Mouse (Mus musculus) olfactory bulb, adult 2 months (tissue): ENCODE results near the gene Omd. TPM values are rescaled to one million over a fixed set of nuclear protein-coding genes. Genes with fewer than 3 reads are reported as not detected.

Experiments
- H3K27ac ChIP-seq: fragments of 200-500 bp; 2 replicates; pipeline ENCODE4 v1.5.1; 2012; ENCODE audit warnings: low read depth, low read length; ENCODE audit not compliant: insufficient read depth
- H3K4me1 ChIP-seq: fragments of 200-500 bp; 2 replicates; pipeline ENCODE4 v1.6.1; 2012; ENCODE audit warnings: low read length; ENCODE audit not compliant: control insufficient read depth, insufficient read depth
- H3K4me3 ChIP-seq: fragments of 200-500 bp; 2 replicates; pipeline ENCODE4 v1.5.1; 2012; ENCODE audit warnings: mild to moderate bottlenecking, low read depth, low read length, moderate library complexity; ENCODE audit not compliant: insufficient read depth
- CTCF ChIP-seq: fragments of 200-500 bp; IDR thresholded peaks from 2 replicates; pipeline ENCODE4 v1.5.1; 2012; ENCODE audit warnings: low read depth, mild to moderate bottlenecking, low read length, moderate library complexity; ENCODE audit not compliant: insufficient read depth
- POLR2A ChIP-seq: fragments of 200-500 bp; IDR thresholded peaks from 2 replicates; pipeline ENCODE4 v1.6.1; 2012; ENCODE audit warnings: mild to moderate bottlenecking, low read depth, low read length, moderate library complexity; ENCODE audit not compliant: insufficient read depth
- WGBS: fragments of 180-500 bp; shearing (Covaris S2); methylation state at CpG from one replicate; pipeline ENCODE4 v1.1.7; 2018; 5-methylcytosine and 5-hydroxymethylcytosine counted together
- polyA plus RNA-seq: library from polyadenylated mRNA; stranded (reverse); fragments of >200 nt; gene quantifications from 2 replicates; pipeline ENCODE4 v1.2.4, GENCODE M21; 2012; ENCODE audit warnings: low replicate concordance; ENCODE audit not compliant: missing spikeins, insufficient read depth, insufficient read length

The Omd gene
- polyA plus RNA-seq, 1 experiment = not detected

DNA sequence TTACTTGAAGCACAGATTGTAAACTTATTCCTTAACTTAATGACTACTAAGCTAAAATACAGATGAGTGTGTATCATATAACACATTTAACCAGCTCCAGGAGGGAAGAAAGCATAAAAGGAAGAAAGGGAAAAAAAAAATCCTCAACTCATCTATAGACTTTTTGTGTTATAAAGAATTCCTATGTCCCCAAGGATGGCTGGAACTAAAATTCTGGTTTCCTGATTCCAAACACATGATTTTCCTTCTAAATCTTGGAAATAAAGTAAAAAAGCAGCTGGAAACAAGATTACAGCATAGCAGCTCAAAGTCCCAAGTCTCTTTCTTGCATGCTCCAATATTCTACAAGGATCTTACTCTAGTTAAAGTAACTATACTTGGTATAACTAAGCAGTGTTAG lies 21.3 kb downstream of the Omd start:
- TF ChIP-seq CTCF = no peak
- no peak for TF ChIP-seq POLR2A
- no peak overlapping the region for H3K27ac ChIP-seq
- no peaks in the 10 kb centered on the region for H3K4me1 ChIP-seq
- no peak overlapping the region for H3K4me3 ChIP-seq

DNA sequence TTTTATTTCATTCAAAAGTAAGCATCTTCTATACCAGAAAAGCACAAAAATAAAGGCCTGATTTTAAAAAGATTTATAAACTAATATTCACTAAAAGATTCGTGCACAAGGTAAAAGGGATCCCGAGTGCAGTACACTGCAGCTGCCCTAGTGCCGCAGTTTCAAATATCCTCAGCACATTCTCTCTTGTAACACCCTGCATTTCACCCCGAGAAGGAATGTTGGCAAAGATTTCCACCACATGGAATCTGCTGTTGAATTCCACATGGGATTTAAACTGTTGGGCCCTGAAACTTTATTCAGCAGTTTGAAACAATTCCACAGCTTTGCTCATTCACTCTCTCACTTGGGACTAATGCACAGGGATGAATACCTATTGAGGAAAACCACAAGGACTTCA lies 25.5 kb downstream of the Omd start, which contains the start of gene Ogn:
Ogn (plus strand) TSS at position 333 of the 400 bp plus-strand sequence.
- Histone ChIP-seq H3K27ac (no peak within 1 kb of the TSS), H3K4me1 (no peaks in the 10 kb centered on the region), H3K4me3 (no peak within 1 kb of the TSS)
- TF ChIP-seq POLR2A (no peak), CTCF (no peak)
- WGBS = 60% methylated on average over 4 of the region's 4 CpGs

DNA sequence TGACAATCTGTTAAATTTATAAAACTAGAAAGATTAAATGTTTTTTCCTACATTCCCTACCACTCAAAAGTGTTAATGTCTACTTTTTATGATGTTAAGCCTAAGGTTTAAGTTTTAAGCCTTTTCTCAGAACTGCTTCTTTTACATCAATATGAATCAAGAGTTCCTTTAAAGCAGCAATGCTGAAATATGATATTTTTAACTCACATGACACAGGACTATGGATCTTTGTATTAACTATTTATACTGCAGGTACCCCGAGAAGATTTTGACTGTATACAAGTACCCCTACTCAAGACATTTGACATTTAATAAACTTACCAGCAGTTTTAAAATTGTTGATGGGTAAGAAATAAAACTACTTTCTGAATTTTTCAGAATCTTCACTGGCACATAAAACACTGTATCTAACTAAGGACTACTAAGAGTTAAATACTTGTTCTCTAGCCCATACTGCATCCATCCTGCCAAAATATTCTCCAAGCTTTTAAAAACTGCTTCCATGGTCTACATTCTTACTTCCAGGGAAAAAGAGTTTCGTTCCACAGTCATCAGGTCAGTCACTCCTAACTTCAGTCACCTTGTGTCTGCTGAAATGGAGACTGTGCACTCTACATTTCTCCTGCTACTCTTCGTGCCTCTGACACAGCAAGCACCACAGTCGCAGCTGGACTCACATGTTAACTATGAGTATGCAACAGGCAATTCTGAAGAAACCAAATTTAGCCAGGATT lies 26.5 kb downstream of the Omd start:
- 70% methylated on average over 4 of the region's 4 CpGs for WGBS
- Histone ChIP-seq H3K4me1 (no peaks in the 10 kb centered on the region), H3K4me3 (no peak overlapping the region), H3K27ac (no peak overlapping the region)
- no peak for TF ChIP-seq CTCF
- no peak for TF ChIP-seq POLR2A

DNA sequence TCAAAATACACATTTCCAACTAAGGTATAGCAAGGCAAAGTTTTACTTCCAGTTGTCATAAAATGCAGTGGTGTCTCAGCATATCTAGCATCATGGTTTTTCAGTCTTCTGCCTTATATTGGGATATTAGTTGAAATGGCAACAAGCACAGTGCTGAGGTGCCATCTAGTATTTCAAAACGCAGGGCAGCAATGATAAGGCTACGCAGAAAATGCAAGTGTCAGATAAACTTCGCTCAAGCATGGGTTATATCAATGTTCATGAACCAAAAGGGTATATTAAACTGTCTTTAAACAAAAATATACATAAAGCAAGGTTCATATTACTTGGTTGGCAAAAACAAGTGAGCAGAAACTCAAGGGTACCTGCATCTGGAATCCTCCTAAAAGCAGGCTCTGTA lies 34.8 kb downstream of the Omd start:
- no peak for TF ChIP-seq CTCF
- TF ChIP-seq POLR2A = no peak
- WGBS = 97% methylated on average over 3 of the region's 3 CpGs
- Histone ChIP-seq H3K4me3 (no peak overlapping the region), H3K27ac (no peak overlapping the region), H3K4me1 (no peaks in the 10 kb centered on the region)

DNA sequence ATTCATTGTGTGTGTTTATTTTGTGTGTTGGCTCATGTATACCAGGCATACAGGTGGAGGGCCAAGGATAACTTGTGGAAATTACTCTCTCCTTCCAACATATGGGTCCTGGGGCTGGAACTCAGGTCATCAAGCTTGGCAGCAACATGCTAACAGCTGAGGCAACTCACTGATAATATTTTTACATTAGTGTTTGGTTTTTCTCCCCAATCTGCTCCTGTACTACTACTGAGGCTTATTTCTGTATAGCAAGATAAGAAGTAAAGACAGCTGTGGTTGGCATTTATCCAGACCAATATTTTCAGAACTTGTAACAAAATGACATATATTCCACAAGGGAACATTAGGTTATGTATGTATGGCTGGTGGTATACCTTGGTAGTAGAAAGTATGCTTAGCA lies 36.1 kb downstream of the Omd start:
- Histone ChIP-seq H3K27ac (no peak overlapping the region), H3K4me1 (no peaks in the 10 kb centered on the region), H3K4me3 (no peak overlapping the region)
- TF ChIP-seq CTCF (no peak), POLR2A (no peak)

DNA sequence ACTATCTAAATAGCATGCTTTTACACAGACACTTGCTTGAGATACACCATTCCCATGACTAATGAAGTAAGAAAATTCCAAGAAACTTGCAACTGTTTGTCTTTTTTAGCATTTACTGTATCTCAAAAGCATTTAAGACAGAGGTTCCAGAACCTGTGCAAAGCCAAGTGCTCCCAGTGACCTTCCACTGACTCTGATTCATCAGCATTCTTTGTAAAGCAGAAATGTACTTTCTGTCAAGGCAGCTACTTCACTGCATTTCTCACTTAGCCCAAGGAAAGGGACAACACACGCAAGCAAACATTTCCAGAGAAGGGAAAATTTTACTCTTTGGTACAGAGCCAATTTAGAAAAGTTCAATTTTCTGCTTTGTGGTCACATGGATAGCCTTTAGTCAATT lies 41.0 kb downstream of the Omd start:
- WGBS = 68% methylated on average over 1 of the region's 1 CpGs
- Histone ChIP-seq H3K4me1 (no peaks in the 10 kb centered on the region; the same call in 1 of the 2 replicates), H3K27ac (no peak overlapping the region), H3K4me3 (no peak overlapping the region)
- TF ChIP-seq POLR2A (no peak), CTCF (no peak)

DNA sequence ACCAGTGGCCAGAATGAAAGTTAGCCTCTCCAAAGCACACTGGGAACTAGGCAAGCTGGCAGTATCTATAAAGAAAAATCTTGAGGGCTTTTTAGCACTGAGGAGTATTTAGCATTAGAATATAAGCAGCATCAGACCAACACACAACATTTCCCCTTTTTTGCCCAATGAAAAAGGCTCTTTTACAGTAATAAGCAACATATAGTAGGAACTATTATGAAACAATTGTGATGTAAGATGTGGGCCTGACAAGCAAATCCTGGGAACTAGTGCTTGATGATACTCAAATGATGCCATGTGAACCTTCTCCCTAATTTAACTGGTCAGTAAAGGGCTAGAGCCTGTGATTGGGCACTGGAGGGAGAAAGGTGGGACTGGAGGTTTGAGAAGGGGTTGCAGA lies 45.9 kb downstream of the Omd start:
- TF ChIP-seq CTCF (no peak), POLR2A (no peak)
- Histone ChIP-seq H3K4me3 (no peak overlapping the region), H3K4me1 (no peaks in the 10 kb centered on the region; the same call in 1 of the 2 replicates), H3K27ac (no peak overlapping the region)

- H3K4me3 ChIP-seq = no peak overlapping the region
- H3K27ac ChIP-seq = no peak overlapping the region
- TF ChIP-seq POLR2A = no peak
- no peak for TF ChIP-seq CTCF
- 95% methylated on average over 2 of the region's 2 CpGs for WGBS
- no peaks in the 10 kb centered on the region; the same call in 1 of the 2 replicates for H3K4me1 ChIP-seq
Observed at GRCm38 (mm10) chr13:49629076-49629475, 46.8 kb downstream of the Omd start.

GRCm38 (mm10) chr13:49639965-49640364 lies 57.7 kb downstream of the Omd start:
- WGBS = 98% methylated on average over 2 of the region's 2 CpGs
- TF ChIP-seq POLR2A (no peak), CTCF (no peak)
- 0 out of 2 replicates have a peak, but pooled peaks cover 2% of the 10 kb centered on the region for H3K4me1 ChIP-seq
- H3K4me3 ChIP-seq = no peak overlapping the region
- no peak overlapping the region for H3K27ac ChIP-seq

Other genes with a start within 250 kb of the Omd start
- gene Bicd2, start 240.9 kb upstream of the Omd start, polyA plus RNA-seq = 48.0 TPM in 1 of 2 replicates, not detected in the other
- not detected in 2 replicates for gene Ippk, start 161.2 kb upstream of the Omd start, polyA plus RNA-seq
- gene Tes3-ps, start 89.1 kb upstream of the Omd start, polyA plus RNA-seq = not detected in 2 replicates
- gene Ecm2, start 77.7 kb upstream of the Omd start, polyA plus RNA-seq = not detected in 2 replicates
- gene Aspn, start 38.0 kb upstream of the Omd start, polyA plus RNA-seq = not detected in 2 replicates
- gene Ogn, start 25.6 kb downstream of the Omd start, polyA plus RNA-seq = not detected in 2 replicates
- not detected in 2 replicates for gene Cenpp, start 70.3 kb downstream of the Omd start, polyA plus RNA-seq
- gene Nol8, start 70.6 kb downstream of the Omd start, polyA plus RNA-seq = not detected in 2 replicates
- not detected in 2 replicates for gene Iars, start 99.6 kb downstream of the Omd start, polyA plus RNA-seq
- not detected in 2 replicates for gene Gm30302, start 216.5 kb downstream of the Omd start, polyA plus RNA-seq